Mouse (Mus musculus): ENCODE results near the gene Drd3. TPM values are rescaled to one million over a fixed set of nuclear protein-coding genes. Genes with fewer than 3 reads are reported as not detected.

Gene Drd3
- polyA plus RNA-seq, 1 experiment from 2014 or later = not detected

GRCm38 (mm10) chr16:43772766-43773165 is 18.9 kb downstream of the Drd3 start:
- Histone ChIP-seq H3K27me3 (ENCODE audit: control insufficient read depth, insufficient read depth, low read length) (no peaks in the 10 kb centered on the region), H3K27ac (replicated peaks; ENCODE audit: low read depth, low read length) (no peak overlapping the region), H3K4me2 (ENCODE audit: low read length) (no peak overlapping the region), H3K4me1 (ENCODE audit: control insufficient read depth, insufficient read depth, low read length) (no peaks in the 10 kb centered on the region), H3K4me3 (replicated peaks; ENCODE audit: low read depth, low read length) (no peak overlapping the region), H3K9me3 (ENCODE audit: control insufficient read depth, low read length) (no peaks in the 10 kb centered on the region), H3K36me3 (ENCODE audit: control insufficient read depth, insufficient read depth, low read length) (no peaks in the 10 kb centered on the region), H3K9ac (replicated peaks; ENCODE audit: low read length) (no peak overlapping the region)
- DNase-seq = no peak
- 93% methylated on average over 1 of the region's 1 CpGs for WGBS
- no peak for ATAC-seq (ENCODE audit: low FRiP score, low TSS enrichment)

- H3K4me2 ChIP-seq (ENCODE audit: low read length) = no peak overlapping the region
- no peak overlapping the region for H3K4me3 ChIP-seq (replicated peaks; ENCODE audit: low read depth, low read length)
- H3K9me3 ChIP-seq (ENCODE audit: control insufficient read depth, low read length) = no peaks in the 10 kb centered on the region
- WGBS = 89% methylated on average over 4 of the region's 4 CpGs
- H3K36me3 ChIP-seq (ENCODE audit: control insufficient read depth, insufficient read depth, low read length) = no peaks in the 10 kb centered on the region
- no peaks in the 10 kb centered on the region for H3K4me1 ChIP-seq (ENCODE audit: control insufficient read depth, insufficient read depth, low read length)
- no peak overlapping the region for H3K27ac ChIP-seq (replicated peaks; ENCODE audit: low read depth, low read length)
- no peak overlapping the region for H3K9ac ChIP-seq (replicated peaks; ENCODE audit: low read length)
- ATAC-seq (ENCODE audit: low FRiP score, low TSS enrichment) (no peak), DNase-seq (no peak)
- no peaks in the 10 kb centered on the region for H3K27me3 ChIP-seq (ENCODE audit: control insufficient read depth, insufficient read depth, low read length)
Observed at GRCm38 (mm10) chr16:43773506-43773905, 19.7 kb downstream of the Drd3 start.

GRCm38 (mm10) chr16:43776886-43777285 is 23.1 kb downstream of the Drd3 start:
- Histone ChIP-seq H3K36me3 (ENCODE audit: control insufficient read depth, insufficient read depth, low read length) (no peaks in the 10 kb centered on the region), H3K4me2 (ENCODE audit: low read length) (no peak overlapping the region), H3K9me3 (ENCODE audit: control insufficient read depth, low read length) (no peaks in the 10 kb centered on the region), H3K4me1 (ENCODE audit: control insufficient read depth, insufficient read depth, low read length) (no peaks in the 10 kb centered on the region), H3K4me3 (replicated peaks; ENCODE audit: low read depth, low read length) (no peak overlapping the region), H3K27ac (replicated peaks; ENCODE audit: low read depth, low read length) (no peak overlapping the region), H3K9ac (replicated peaks; ENCODE audit: low read length) (no peak overlapping the region), H3K27me3 (ENCODE audit: control insufficient read depth, insufficient read depth, low read length) (no peaks in the 10 kb centered on the region)
- ATAC-seq (ENCODE audit: low FRiP score, low TSS enrichment) (no peak), DNase-seq (no peak)
- WGBS = 86% methylated on average over 3 of the region's 3 CpGs

GRCm38 (mm10) chr16:43799541-43799940 is 45.7 kb downstream of the Drd3 start:
- Histone ChIP-seq H3K4me3 (replicated peaks; ENCODE audit: low read depth, low read length) (no peak overlapping the region), H3K9ac (replicated peaks; ENCODE audit: low read length) (no peak overlapping the region), H3K9me3 (ENCODE audit: control insufficient read depth, low read length) (peaks cover 5% of the 10 kb centered on the region; the same call in 1 of the 2 replicates), H3K27me3 (ENCODE audit: control insufficient read depth, insufficient read depth, low read length) (no peaks in the 10 kb centered on the region), H3K4me1 (ENCODE audit: control insufficient read depth, insufficient read depth, low read length) (peaks cover 15% of the 10 kb centered on the region), H3K4me2 (ENCODE audit: low read length) (no peak overlapping the region), H3K36me3 (ENCODE audit: control insufficient read depth, insufficient read depth, low read length) (no peaks in the 10 kb centered on the region), H3K27ac (replicated peaks; ENCODE audit: low read depth, low read length) (no peak overlapping the region)
- WGBS = 20% methylated on average over 4 of the region's 4 CpGs
- DNase-seq (peak; percentile 35), ATAC-seq (ENCODE audit: low FRiP score, low TSS enrichment) (peak; percentile 35; the same call in 1 of the 2 replicates)

GRCm38 (mm10) chr16:43800119-43800721 is 46.4 kb downstream of the Drd3 start:
- Histone ChIP-seq H3K36me3 (ENCODE audit: control insufficient read depth, insufficient read depth, low read length) (no peaks in the 10 kb centered on the region), H3K4me3 (replicated peaks; ENCODE audit: low read depth, low read length) (no peak overlapping the region), H3K4me2 (ENCODE audit: low read length) (peak overlapping the region; percentile 35), H3K9ac (replicated peaks; ENCODE audit: low read length) (no peak overlapping the region; the same call in 1 of the 2 replicates), H3K27ac (replicated peaks; ENCODE audit: low read depth, low read length) (0 out of 2 replicates have a peak overlapping the region, but pooled peaks have one; percentile 6), H3K27me3 (ENCODE audit: control insufficient read depth, insufficient read depth, low read length) (no peaks in the 10 kb centered on the region), H3K4me1 (ENCODE audit: control insufficient read depth, insufficient read depth, low read length) (peaks cover 15% of the 10 kb centered on the region), H3K9me3 (ENCODE audit: control insufficient read depth, low read length) (peaks cover 5% of the 10 kb centered on the region; the same call in 1 of the 2 replicates)
- WGBS = 1% methylated on average over 13 of the region's 13 CpGs
- DNase-seq (peak; percentile 62), ATAC-seq (ENCODE audit: low FRiP score, low TSS enrichment) (peak; percentile 53; the same call in 1 of the 2 replicates)

- Histone ChIP-seq H3K9ac (replicated peaks; ENCODE audit: low read length) (no peak overlapping the region), H3K9me3 (ENCODE audit: control insufficient read depth, low read length) (peaks cover 5% of the 10 kb centered on the region; the same call in 1 of the 2 replicates), H3K27ac (replicated peaks; ENCODE audit: low read depth, low read length) (no peak overlapping the region), H3K4me1 (ENCODE audit: control insufficient read depth, insufficient read depth, low read length) (peaks cover 15% of the 10 kb centered on the region), H3K4me3 (replicated peaks; ENCODE audit: low read depth, low read length) (no peak overlapping the region), H3K27me3 (ENCODE audit: control insufficient read depth, insufficient read depth, low read length) (no peaks in the 10 kb centered on the region), H3K4me2 (ENCODE audit: low read length) (no peak overlapping the region), H3K36me3 (ENCODE audit: control insufficient read depth, insufficient read depth, low read length) (no peaks in the 10 kb centered on the region)
- ATAC-seq (ENCODE audit: low FRiP score, low TSS enrichment) (no peak), DNase-seq (no peak)
- WGBS = 58% methylated on average over 3 of the region's 3 CpGs
Observed at GRCm38 (mm10) chr16:43801137-43801536, 47.3 kb downstream of the Drd3 start.

- peaks cover 15% of the 10 kb centered on the region for H3K4me1 ChIP-seq (ENCODE audit: control insufficient read depth, insufficient read depth, low read length)
- peak; percentile 88 for DNase-seq
- peak overlapping the region; percentile 72 for H3K4me2 ChIP-seq (ENCODE audit: low read length)
- no peaks in the 10 kb centered on the region for H3K36me3 ChIP-seq (ENCODE audit: control insufficient read depth, insufficient read depth, low read length)
- peak; percentile 68 for ATAC-seq (ENCODE audit: low FRiP score, low TSS enrichment)
- no peaks in the 10 kb centered on the region; the same call in 1 of the 2 replicates for H3K9me3 ChIP-seq (ENCODE audit: control insufficient read depth, low read length)
- peak overlapping the region; percentile 35 for H3K4me3 ChIP-seq (replicated peaks; ENCODE audit: low read depth, low read length)
- peak overlapping the region; percentile 39; the same call in 1 of the 2 replicates for H3K9ac ChIP-seq (replicated peaks; ENCODE audit: low read length)
- 5% methylated on average over 18 of the region's 18 CpGs for WGBS
- no peak overlapping the region for H3K27ac ChIP-seq (replicated peaks; ENCODE audit: low read depth, low read length)
- H3K27me3 ChIP-seq (ENCODE audit: control insufficient read depth, insufficient read depth, low read length) = no peaks in the 10 kb centered on the region
Observed at GRCm38 (mm10) chr16:43801791-43802307, 48.0 kb downstream of the Drd3 start.

- no peak for ATAC-seq (ENCODE audit: low FRiP score, low TSS enrichment)
- no peak overlapping the region for H3K27ac ChIP-seq (replicated peaks; ENCODE audit: low read depth, low read length)
- no peaks in the 10 kb centered on the region for H3K36me3 ChIP-seq (ENCODE audit: control insufficient read depth, insufficient read depth, low read length)
Observed at GRCm38 (mm10) chr16:43802466-43802865, 48.6 kb downstream of the Drd3 start.

GRCm38 (mm10) chr16:43804364-43804763 is 50.5 kb downstream of the Drd3 start:
- no peak overlapping the region for H3K4me2 ChIP-seq (ENCODE audit: low read length)
- H3K9ac ChIP-seq (replicated peaks; ENCODE audit: low read length) = no peak overlapping the region
- DNase-seq (no peak), ATAC-seq (ENCODE audit: low FRiP score, low TSS enrichment) (no peak)
- H3K27ac ChIP-seq (replicated peaks; ENCODE audit: low read depth, low read length) = no peak overlapping the region
- WGBS = 93% methylated on average over 6 of the region's 6 CpGs
- H3K4me1 ChIP-seq (ENCODE audit: control insufficient read depth, insufficient read depth, low read length) = peaks cover 14% of the 10 kb centered on the region
- no peak overlapping the region for H3K4me3 ChIP-seq (replicated peaks; ENCODE audit: low read depth, low read length)
- H3K27me3 ChIP-seq (ENCODE audit: control insufficient read depth, insufficient read depth, low read length) = no peaks in the 10 kb centered on the region
- no peaks in the 10 kb centered on the region for H3K36me3 ChIP-seq (ENCODE audit: control insufficient read depth, insufficient read depth, low read length)
- no peaks in the 10 kb centered on the region for H3K9me3 ChIP-seq (ENCODE audit: control insufficient read depth, low read length)

More at GRCm38 (mm10) chr16:43802466-43802865, 48.6 kb downstream of the Drd3 start:
- DNase-seq = no peak
- Histone ChIP-seq H3K9me3 (ENCODE audit: control insufficient read depth, low read length) (no peaks in the 10 kb centered on the region), H3K4me2 (ENCODE audit: low read length) (no peak overlapping the region), H3K9ac (replicated peaks; ENCODE audit: low read length) (no peak overlapping the region), H3K4me3 (replicated peaks; ENCODE audit: low read depth, low read length) (no peak overlapping the region), H3K4me1 (ENCODE audit: control insufficient read depth, insufficient read depth, low read length) (peaks cover 15% of the 10 kb centered on the region), H3K27me3 (ENCODE audit: control insufficient read depth, insufficient read depth, low read length) (no peaks in the 10 kb centered on the region)
- 49% methylated on average over 5 of the region's 5 CpGs for WGBS
